In genomic region chr2:152396110-152397003, GRCm38 (mm10) we compare ENCODE assay signal across 8 mouse cellular contexts. TPM values are rescaled to one million over a fixed set of nuclear protein-coding genes. Genes with fewer than 3 reads are reported as not detected.
DNase-seq lines count a peak whose midpoint lies in the region; ATAC-seq and TF ChIP-seq lines count a peak whose summit lies in the region.

No protein-coding gene starts in this region.

- TF ChIP-seq POLR2A in small intestine, adult 2 months (IDR thresholded peaks at IDR 0.05; ENCODE audit: low read depth, low read length) = no peak

- H3K9me3 ChIP-seq in embryonic facial prominence, embryonic 12.5 days = no peaks in the 10 kb centered on the region
- no peaks in the 10 kb centered on the region for H3K9me3 ChIP-seq in limb, embryonic 10.5 days (replicated peaks)
- no peaks in the 10 kb centered on the region for H3K9me3 ChIP-seq in midbrain, embryonic 12.5 days

- TF ChIP-seq CTCF in small intestine, adult 2 months (IDR thresholded peaks at IDR 0.05; ENCODE audit: extremely low read depth, insufficient read length, insufficient replicate concordance, low read depth, low read length) = peak; percentile 32; the same call in 1 of the 2 replicates

- WGBS in embryonic facial prominence, embryonic 12.5 days = under 1% methylated on average over 45 of the region's 46 CpGs
- WGBS in limb, embryonic 10.5 days = under 1% methylated on average over 46 of the region's 46 CpGs
- under 1% methylated on average over 44 of the region's 46 CpGs for WGBS in midbrain, embryonic 12.5 days
- 2% methylated on average over 45 of the region's 46 CpGs for WGBS in small intestine, adult 2 months

- H3K4me2 ChIP-seq in embryonic facial prominence, embryonic 12.5 days (replicated peaks) = peak overlapping the region; percentile 93
- H3K4me2 ChIP-seq in midbrain, embryonic 12.5 days (replicated peaks) = peak overlapping the region; percentile 63

- peaks cover 37% of the 10 kb centered on the region for H3K4me1 ChIP-seq in embryonic facial prominence, embryonic 12.5 days
- H3K4me1 ChIP-seq in limb, embryonic 10.5 days = peaks cover 51% of the 10 kb centered on the region
- H3K4me1 ChIP-seq in midbrain, embryonic 12.5 days = peaks cover 40% of the 10 kb centered on the region
- peaks cover 12% of the 10 kb centered on the region for H3K4me1 ChIP-seq in small intestine, adult 2 months (ENCODE audit: control insufficient read depth, insufficient read depth, insufficient read length, low read length)

- peak overlapping the region; percentile 98 for H3K9ac ChIP-seq in embryonic facial prominence, embryonic 12.5 days
- H3K9ac ChIP-seq in midbrain, embryonic 12.5 days (replicated peaks) = peak overlapping the region; percentile 93

- no peaks in the 10 kb centered on the region for H3K27me3 ChIP-seq in embryonic facial prominence, embryonic 12.5 days
- no peaks in the 10 kb centered on the region for H3K27me3 ChIP-seq in limb, embryonic 10.5 days (ENCODE audit: low read depth, poor library complexity, severe bottlenecking)
- no peaks in the 10 kb centered on the region for H3K27me3 ChIP-seq in midbrain, embryonic 12.5 days
- H3K27me3 ChIP-seq in small intestine, adult 2 months (ENCODE audit: control insufficient read depth, insufficient read depth, low read length) = peaks cover 14% of the 10 kb centered on the region

- peak overlapping the region; percentile 99 for H3K27ac ChIP-seq in embryonic facial prominence, embryonic 12.5 days
- peak overlapping the region; percentile 99 for H3K27ac ChIP-seq in limb, embryonic 10.5 days
- H3K27ac ChIP-seq in midbrain, embryonic 12.5 days (replicated peaks) = peak overlapping the region; percentile 98
- H3K27ac ChIP-seq in small intestine, adult 2 months (ENCODE audit: insufficient read depth, low read depth, low read length) = peak overlapping the region; percentile 40; the same call in 1 of the 2 replicates

- ATAC-seq in embryonic facial prominence, embryonic 12.5 days (ENCODE audit: insufficient number of reproducible peaks, insufficient read depth, low FRiP score, low TSS enrichment) = peak; percentile 58
- peak; percentile 57 for ATAC-seq in midbrain, embryonic 12.5 days (ENCODE audit: low FRiP score, low read depth)
- ATAC-seq in inflammation-experienced regulatory T-cells, adult 6 months = no peak

- H3K4me3 ChIP-seq in embryonic facial prominence, embryonic 12.5 days = peak overlapping the region; percentile 96
- peak overlapping the region; percentile 97 for H3K4me3 ChIP-seq in limb, embryonic 10.5 days
- H3K4me3 ChIP-seq in midbrain, embryonic 12.5 days = peak overlapping the region; percentile 92
- peak overlapping the region; percentile 89 for H3K4me3 ChIP-seq in small intestine, adult 2 months (ENCODE audit: low read depth, low read length)

- H3K36me3 ChIP-seq in embryonic facial prominence, embryonic 12.5 days = peaks cover 7% of the 10 kb centered on the region
- peaks cover 20% of the 10 kb centered on the region for H3K36me3 ChIP-seq in limb, embryonic 10.5 days
- H3K36me3 ChIP-seq in midbrain, embryonic 12.5 days = no peaks in the 10 kb centered on the region
- no peaks in the 10 kb centered on the region for H3K36me3 ChIP-seq in small intestine, adult 2 months (ENCODE audit: control insufficient read depth, insufficient read depth, low read length)

- peak; percentile 81 for DNase-seq in adrenal gland, postnatal 25 days
- DNase-seq in heart, adult 11 months = peak; percentile 99
- peak; percentile 76 for DNase-seq in kidney, adult 18-20 months
- peak; percentile 96 for DNase-seq in limb, embryonic 10.5 days (ENCODE audit: low spot score)

RNA-seq across cellular contexts. Expression of gene Sox12, which starts 1.5 kb away (rescaled TPM):
- 17.0 and 22.8 TPM in 2 replicates for total RNA-seq in adrenal gland, postnatal 25 days (2021)
- 16.9 and 18.1 TPM in 2 replicates for polyA plus RNA-seq in embryonic facial prominence, embryonic 12.5 days (2016; fragmentation: Nextera tagmentation; extraction: Ambion mirVana)
- polyA plus RNA-seq in limb, embryonic 10.5 days (2016; fragmentation: Nextera tagmentation; extraction: Ambion mirVana) = 9.9 and 11.8 TPM in 2 replicates
- 15.6 and 18.7 TPM in 2 replicates for polyA plus RNA-seq in midbrain, embryonic 12.5 days (2016; fragmentation: Nextera tagmentation; extraction: Ambion mirVana)
- 1.8 and 3.2 TPM in 2 replicates for polyA plus RNA-seq in small intestine, adult 2 months (2012; rRNA removed)
- under 1 TPM in 2 of 3 experiments, not detected in 1; 0.39 to 0.49 TPM for polyA plus RNA-seq in inflammation-experienced regulatory T-cells, adult 6 months (2017; shearing (Covaris generic))

RNA-seq across cellular contexts. Expression of gene Zcchc3, which starts 18.5 kb away (rescaled TPM):
- 7.6 and 8.3 TPM in 2 replicates for total RNA-seq in adrenal gland, postnatal 25 days (2021)
- polyA plus RNA-seq in embryonic facial prominence, embryonic 12.5 days (2016; fragmentation: Nextera tagmentation; extraction: Ambion mirVana) = 71.0 and 73.6 TPM in 2 replicates
- 64.9 and 67.2 TPM in 2 replicates for polyA plus RNA-seq in limb, embryonic 10.5 days (2016; fragmentation: Nextera tagmentation; extraction: Ambion mirVana)
- 51.3 and 53.3 TPM in 2 replicates for polyA plus RNA-seq in midbrain, embryonic 12.5 days (2016; fragmentation: Nextera tagmentation; extraction: Ambion mirVana)
- polyA plus RNA-seq in small intestine, adult 2 months (2012; rRNA removed) = 0.77 and 1.9 TPM in 2 replicates
- under 1 TPM; 0.34 to 0.95 (median 0.93) TPM for polyA plus RNA-seq in inflammation-experienced regulatory T-cells, adult 6 months (2017; shearing (Covaris generic))

RNA-seq across cellular contexts. Expression of gene 6820408C15Rik, which starts 19.0 kb away (rescaled TPM):
- total RNA-seq in adrenal gland, postnatal 25 days (2021) = not detected in 2 replicates
- 0.27 and 0.31 TPM in 2 replicates for polyA plus RNA-seq in embryonic facial prominence, embryonic 12.5 days (2016; fragmentation: Nextera tagmentation; extraction: Ambion mirVana)
- 0.40 and 0.61 TPM in 2 replicates for polyA plus RNA-seq in limb, embryonic 10.5 days (2016; fragmentation: Nextera tagmentation; extraction: Ambion mirVana)
- polyA plus RNA-seq in midbrain, embryonic 12.5 days (2016; fragmentation: Nextera tagmentation; extraction: Ambion mirVana) = 0.54 and 1.1 TPM in 2 replicates
- not detected in 2 replicates for polyA plus RNA-seq in small intestine, adult 2 months (2012; rRNA removed)
- not detected for polyA plus RNA-seq in inflammation-experienced regulatory T-cells, adult 6 months (2017; shearing (Covaris generic))

RNA-seq across cellular contexts. Expression of gene Nrsn2, which starts 19.9 kb away (rescaled TPM):
- total RNA-seq in adrenal gland, postnatal 25 days (2021) = 2.1 and 3.2 TPM in 2 replicates
- 4.3 and 4.9 TPM in 2 replicates for polyA plus RNA-seq in embryonic facial prominence, embryonic 12.5 days (2016; fragmentation: Nextera tagmentation; extraction: Ambion mirVana)
- polyA plus RNA-seq in limb, embryonic 10.5 days (2016; fragmentation: Nextera tagmentation; extraction: Ambion mirVana) = 0.59 and 1.4 TPM in 2 replicates
- polyA plus RNA-seq in midbrain, embryonic 12.5 days (2016; fragmentation: Nextera tagmentation; extraction: Ambion mirVana) = 12.5 and 16.1 TPM in 2 replicates
- 0.36 and 0.51 TPM in 2 replicates for polyA plus RNA-seq in small intestine, adult 2 months (2012; rRNA removed)
- polyA plus RNA-seq in inflammation-experienced regulatory T-cells, adult 6 months (2017; shearing (Covaris generic)) = not detected

RNA-seq across cellular contexts. Expression of gene Trib3, which starts 52.5 kb away (rescaled TPM):
- 10.6 and 19.7 TPM in 2 replicates for total RNA-seq in adrenal gland, postnatal 25 days (2021)
- polyA plus RNA-seq in embryonic facial prominence, embryonic 12.5 days (2016; fragmentation: Nextera tagmentation; extraction: Ambion mirVana) = 3.5 and 3.7 TPM in 2 replicates
- polyA plus RNA-seq in limb, embryonic 10.5 days (2016; fragmentation: Nextera tagmentation; extraction: Ambion mirVana) = 2.6 and 3.2 TPM in 2 replicates
- polyA plus RNA-seq in midbrain, embryonic 12.5 days (2016; fragmentation: Nextera tagmentation; extraction: Ambion mirVana) = 2.1 and 2.5 TPM in 2 replicates
- 5.1 and 23.5 TPM in 2 replicates for polyA plus RNA-seq in small intestine, adult 2 months (2012; rRNA removed)
- polyA plus RNA-seq in inflammation-experienced regulatory T-cells, adult 6 months (2017; shearing (Covaris generic)) = 1 to 10 TPM; 1.7 to 3.5 (median 2.1) TPM

Comparison
In these comparisons a context has a peak if more than half of its experiments do, and no peak if none do; other contexts are left out.
1. H3K27ac ChIP-seq: peak in every context shown above with its lines; median percentile 99 in embryonic facial prominence, embryonic 12.5 days; 99 in limb, embryonic 10.5 days; 98 in midbrain, embryonic 12.5 days; 40 in small intestine, adult 2 months.
2. RNA of gene Zcchc3, which starts 18.5 kb away (polyA plus RNA-seq): 71.0 to 73.6 TPM in embryonic facial prominence, embryonic 12.5 days, 64.9 to 67.2 TPM in limb, embryonic 10.5 days and 51.3 to 53.3 TPM in midbrain, embryonic 12.5 days; 0.77 to 1.9 TPM in small intestine, adult 2 months and 0.34 to 0.95 TPM in inflammation-experienced regulatory T-cells, adult 6 months; every median in the first group is over 10 times any median in the second.
3. Peak in every context shown above with its lines, with median percentiles within 50 percentile points of each other: DNase-seq and H3K4me3 ChIP-seq.